Mouse (Mus musculus) neural tube, embryonic 15.5 days (tissue): ENCODE data around the gene Tpt1. TPM values are rescaled to one million over a fixed set of nuclear protein-coding genes. Genes with fewer than 3 reads are reported as not detected.

ENCODE experiments used
- ATAC-seq: fragments of 200-750 bp; cut with Nextera tagmentation; 2 replicates; pipeline ENCODE4 v1.8.0; 2017; ENCODE audit warnings: mild to moderate bottlenecking, moderate TSS enrichment, moderate library complexity; ENCODE audit not compliant: low FRiP score
- H3K27ac ChIP-seq: fragments of 300-500 bp; sonication (generic); replicated peaks from 2 replicates; pipeline ENCODE4 v1.5.1; 2015; ENCODE audit warnings: mild to moderate bottlenecking, inconsistent platforms
- H3K27me3 ChIP-seq: fragments of 300-500 bp; sonication (generic); replicated peaks from 2 replicates; pipeline ENCODE4 v1.6.1; 2015; ENCODE audit warnings: inconsistent platforms
- H3K36me3 ChIP-seq: fragments of 300-500 bp; sonication (generic); 2 replicates; pipeline ENCODE4 v1.6.1; 2015; ENCODE audit warnings: inconsistent platforms
- H3K4me1 ChIP-seq: fragments of 300-500 bp; sonication (generic); 2 replicates; pipeline ENCODE4 v1.6.1; 2015; ENCODE audit warnings: inconsistent platforms
- H3K4me2 ChIP-seq: fragments of 300-500 bp; sonication (generic); 2 replicates; pipeline ENCODE4 v1.6.1; 2015; ENCODE audit warnings: inconsistent platforms, mild to moderate bottlenecking, moderate library complexity
- H3K4me3 ChIP-seq: fragments of 300-500 bp; sonication (generic); replicated peaks from 2 replicates; pipeline ENCODE4 v1.5.1; 2015; ENCODE audit warnings: mild to moderate bottlenecking, inconsistent platforms
- H3K9ac ChIP-seq: fragments of 300-500 bp; sonication (generic); replicated peaks from 2 replicates; pipeline ENCODE4 v1.6.1; 2015; ENCODE audit warnings: mild to moderate bottlenecking, inconsistent platforms
- H3K9me3 ChIP-seq: fragments of 300-500 bp; sonication (generic); replicated peaks from 2 replicates; pipeline ENCODE4 v1.6.1; 2016; ENCODE audit warnings: inconsistent platforms
- WGBS: fragments of 180-500 bp; shearing (Covaris S2); methylation state at CpG from one replicate; pipeline ENCODE4 v1.1.7; 2015; ENCODE audit warnings: mixed read lengths; 5-methylcytosine and 5-hydroxymethylcytosine counted together
- polyA plus RNA-seq: library from polyadenylated mRNA; unstranded; fragments of >200 nt; fragmentation: Nextera tagmentation; extraction: Ambion mirVana; gene quantifications from 2 replicates; pipeline ENCODE4 v1.2.1, GENCODE M21; 2015

Gene Tpt1
- polyA plus RNA-seq, 1 experiment from 2014 or later, result 719 TPM

- no peak overlapping the region for H3K27ac ChIP-seq
- H3K27me3 ChIP-seq, result no peaks in the 10 kb centered on the region
- H3K4me3 ChIP-seq, result no peak overlapping the region
- no peak overlapping the region for H3K4me2 ChIP-seq
- no peaks in the 10 kb centered on the region for H3K9me3 ChIP-seq
- peaks cover 35% of the 10 kb centered on the region for H3K4me1 ChIP-seq
- H3K36me3 ChIP-seq, result peaks cover 51% of the 10 kb centered on the region
- H3K9ac ChIP-seq, result no peak overlapping the region
- no peak for ATAC-seq
- WGBS, result 93% methylated on average over 4 of the region's 4 CpGs
Observed at GRCm38 (mm10) chr14:75847669-75848068, 2.8 kb downstream of the Tpt1 start.

GRCm38 (mm10) chr14:75848482-75848881, 3.6 kb downstream of the Tpt1 start:
- no peak for ATAC-seq
- no peak overlapping the region for H3K9ac ChIP-seq
- H3K4me3 ChIP-seq, result no peak overlapping the region
- H3K9me3 ChIP-seq, result no peaks in the 10 kb centered on the region
- H3K4me2 ChIP-seq, result no peak overlapping the region
- H3K27me3 ChIP-seq, result no peaks in the 10 kb centered on the region
- H3K36me3 ChIP-seq, result peaks cover 51% of the 10 kb centered on the region
- H3K27ac ChIP-seq, result no peak overlapping the region
- peaks cover 35% of the 10 kb centered on the region for H3K4me1 ChIP-seq
- WGBS, result 95% methylated on average over 5 of the region's 5 CpGs

GRCm38 (mm10) chr14:75849236-75849635, 4.3 kb downstream of the Tpt1 start:
- ATAC-seq, result no peak
- H3K4me3 ChIP-seq, result no peak overlapping the region

GRCm38 (mm10) chr14:75849842-75850568, 5.1 kb downstream of the Tpt1 start:
- peaks cover 32% of the 10 kb centered on the region for H3K4me1 ChIP-seq
- WGBS, result 83% methylated on average over 6 of the region's 6 CpGs
- H3K9me3 ChIP-seq, result no peaks in the 10 kb centered on the region
- peaks cover 54% of the 10 kb centered on the region for H3K36me3 ChIP-seq
- no peak overlapping the region for H3K4me3 ChIP-seq
- H3K27ac ChIP-seq, result no peak overlapping the region
- H3K27me3 ChIP-seq, result no peaks in the 10 kb centered on the region
- H3K9ac ChIP-seq, result no peak overlapping the region
- no peak overlapping the region for H3K4me2 ChIP-seq
- ATAC-seq, result no peak

More at GRCm38 (mm10) chr14:75849236-75849635, 4.3 kb downstream of the Tpt1 start:
- Histone ChIP-seq H3K27me3 (no peaks in the 10 kb centered on the region), H3K36me3 (peaks cover 51% of the 10 kb centered on the region), H3K4me1 (peaks cover 32% of the 10 kb centered on the region), H3K4me2 (no peak overlapping the region), H3K9me3 (no peaks in the 10 kb centered on the region), H3K9ac (no peak overlapping the region), H3K27ac (no peak overlapping the region)
- 85% methylated on average over 5 of the region's 5 CpGs for WGBS

GRCm38 (mm10) chr14:75850819-75851218, 5.9 kb downstream of the Tpt1 start:
- WGBS, result 41% methylated on average over 6 of the region's 6 CpGs
- no peak for ATAC-seq
- no peak overlapping the region for H3K27ac ChIP-seq

GRCm38 (mm10) chr14:75852016-75852415, 7.1 kb downstream of the Tpt1 start:
- Histone ChIP-seq H3K4me2 (no peak overlapping the region), H3K27ac (no peak overlapping the region), H3K9me3 (no peaks in the 10 kb centered on the region), H3K4me3 (no peak overlapping the region), H3K9ac (no peak overlapping the region), H3K36me3 (peaks cover 53% of the 10 kb centered on the region), H3K27me3 (no peaks in the 10 kb centered on the region), H3K4me1 (peaks cover 26% of the 10 kb centered on the region)
- WGBS, result 93% methylated on average over 5 of the region's 5 CpGs
- ATAC-seq, result no peak

More at GRCm38 (mm10) chr14:75850819-75851218, 5.9 kb downstream of the Tpt1 start:
- no peaks in the 10 kb centered on the region for H3K9me3 ChIP-seq
- H3K36me3 ChIP-seq, result peaks cover 54% of the 10 kb centered on the region
- no peak overlapping the region for H3K4me3 ChIP-seq
- H3K27me3 ChIP-seq, result no peaks in the 10 kb centered on the region
- peaks cover 32% of the 10 kb centered on the region for H3K4me1 ChIP-seq
- no peak overlapping the region for H3K9ac ChIP-seq
- no peak overlapping the region for H3K4me2 ChIP-seq

GRCm38 (mm10) chr14:75855263-75855992, 10.5 kb downstream of the Tpt1 start:
- no peak overlapping the region for H3K4me2 ChIP-seq
- peaks cover 22% of the 10 kb centered on the region for H3K36me3 ChIP-seq
- H3K4me1 ChIP-seq, result no peaks in the 10 kb centered on the region
- no peak overlapping the region for H3K27ac ChIP-seq
- no peak overlapping the region for H3K9ac ChIP-seq
- H3K4me3 ChIP-seq, result no peak overlapping the region
- H3K27me3 ChIP-seq, result no peaks in the 10 kb centered on the region
- ATAC-seq, result no peak
- 52% methylated on average over 17 of the region's 17 CpGs for WGBS
- H3K9me3 ChIP-seq, result no peaks in the 10 kb centered on the region

- Histone ChIP-seq H3K4me3 (no peak overlapping the region), H3K9ac (no peak overlapping the region), H3K4me2 (no peak overlapping the region), H3K4me1 (no peaks in the 10 kb centered on the region), H3K9me3 (no peaks in the 10 kb centered on the region), H3K36me3 (peaks cover 12% of the 10 kb centered on the region; the same call in 1 of the 2 replicates), H3K27ac (no peak overlapping the region), H3K27me3 (no peaks in the 10 kb centered on the region)
- 74% methylated on average over 2 of the region's 2 CpGs for WGBS
- ATAC-seq, result no peak
Observed at GRCm38 (mm10) chr14:75858181-75858580, 13.3 kb downstream of the Tpt1 start.

- H3K9me3 ChIP-seq, result no peaks in the 10 kb centered on the region
- H3K4me2 ChIP-seq, result no peak overlapping the region
- no peak overlapping the region for H3K9ac ChIP-seq
- H3K27ac ChIP-seq, result no peak overlapping the region
- WGBS, result 96% methylated on average over 2 of the region's 2 CpGs
- peaks cover 8% of the 10 kb centered on the region; the same call in 1 of the 2 replicates for H3K36me3 ChIP-seq
- H3K27me3 ChIP-seq, result no peaks in the 10 kb centered on the region
- peaks cover 8% of the 10 kb centered on the region for H3K4me1 ChIP-seq
- no peak for ATAC-seq
- no peak overlapping the region for H3K4me3 ChIP-seq
Observed at GRCm38 (mm10) chr14:75859619-75860018, 14.7 kb downstream of the Tpt1 start.

- ATAC-seq, result no peak
- Histone ChIP-seq H3K4me3 (no peak overlapping the region), H3K36me3 (0 out of 2 replicates have a peak, but pooled peaks cover 5% of the 10 kb centered on the region), H3K9ac (no peak overlapping the region), H3K4me1 (peaks cover 8% of the 10 kb centered on the region), H3K4me2 (no peak overlapping the region), H3K27ac (no peak overlapping the region), H3K9me3 (no peaks in the 10 kb centered on the region), H3K27me3 (no peaks in the 10 kb centered on the region)
- WGBS, result 93% methylated on average over 6 of the region's 6 CpGs
Observed at GRCm38 (mm10) chr14:75862701-75863100, 17.8 kb downstream of the Tpt1 start.

GRCm38 (mm10) chr14:75863549-75864409, 18.9 kb downstream of the Tpt1 start:
- 0 out of 2 replicates have a peak overlapping the region, but pooled peaks have one; percentile 34 for H3K27ac ChIP-seq
- H3K4me2 ChIP-seq, result no peak overlapping the region
- H3K4me3 ChIP-seq, result no peak overlapping the region
- peak; percentile 62; the same call in 1 of the 2 replicates for ATAC-seq
- no peaks in the 10 kb centered on the region for H3K27me3 ChIP-seq
- H3K4me1 ChIP-seq, result peaks cover 8% of the 10 kb centered on the region
- no peak overlapping the region for H3K9ac ChIP-seq
- 0 out of 2 replicates have a peak, but pooled peaks cover 5% of the 10 kb centered on the region for H3K36me3 ChIP-seq
- no peaks in the 10 kb centered on the region for H3K9me3 ChIP-seq
- WGBS, result 8% methylated on average over 7 of the region's 7 CpGs
